Mouse (Mus musculus) 416B (cell line): ENCODE measurements around the gene Dbx1.

ENCODE experiments used
- DNase-seq: peaks from one replicate; pipeline ENCODE4 v3.0.0; 2011; ENCODE audit warnings: low read depth

Dbx1 gene

GRCm38 (mm10) chr7:49633375-49633956 lies 3.2 kb downstream of the Dbx1 start:
- DNase-seq: no peak

DNA sequence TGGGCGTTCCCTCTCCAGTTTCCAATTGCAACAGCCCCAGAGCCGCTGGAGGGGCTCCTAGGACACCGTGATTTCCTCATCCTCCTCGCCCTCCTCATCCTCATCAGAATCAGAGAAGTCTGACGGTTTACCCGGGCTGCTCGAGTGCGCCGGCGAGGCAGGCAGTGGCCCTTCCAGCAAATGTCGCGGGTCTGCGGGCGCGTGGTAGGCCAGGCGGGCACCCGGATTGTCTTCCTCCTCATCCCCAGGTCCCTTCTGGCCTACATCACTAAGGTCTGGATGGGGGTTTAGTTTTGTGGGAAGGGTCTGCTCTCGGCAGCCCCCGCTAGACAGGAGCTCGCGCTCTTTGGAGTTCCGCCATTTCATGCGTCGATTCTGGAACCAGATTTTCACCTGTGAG lies 4.3 kb downstream of the Dbx1 start:
- DNase-seq: no peak

DNA sequence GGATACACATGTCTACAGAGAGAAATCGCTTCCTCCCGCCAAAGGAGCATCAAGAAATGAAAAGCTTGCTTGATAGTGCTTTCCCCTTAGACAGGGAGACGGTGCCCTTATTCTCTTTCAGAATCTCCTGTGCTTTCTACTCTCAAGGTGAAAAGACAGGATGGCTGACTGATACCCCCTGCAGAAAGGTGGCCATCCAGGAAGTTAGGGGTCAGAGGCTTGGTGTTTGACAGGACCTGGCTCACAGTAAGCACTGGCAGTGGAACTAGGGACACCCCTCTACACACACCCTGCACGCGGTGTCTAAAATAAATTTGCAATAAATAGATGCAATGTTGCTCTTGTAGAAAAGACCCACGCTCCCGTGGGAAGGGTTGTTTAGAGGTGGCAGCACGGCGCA lies 4.8 kb downstream of the Dbx1 start:
- DNase-seq: no peak

- no peak for DNase-seq
Observed at GRCm38 (mm10) chr7:49620160-49620559, 16.5 kb downstream of the Dbx1 start.

DNA sequence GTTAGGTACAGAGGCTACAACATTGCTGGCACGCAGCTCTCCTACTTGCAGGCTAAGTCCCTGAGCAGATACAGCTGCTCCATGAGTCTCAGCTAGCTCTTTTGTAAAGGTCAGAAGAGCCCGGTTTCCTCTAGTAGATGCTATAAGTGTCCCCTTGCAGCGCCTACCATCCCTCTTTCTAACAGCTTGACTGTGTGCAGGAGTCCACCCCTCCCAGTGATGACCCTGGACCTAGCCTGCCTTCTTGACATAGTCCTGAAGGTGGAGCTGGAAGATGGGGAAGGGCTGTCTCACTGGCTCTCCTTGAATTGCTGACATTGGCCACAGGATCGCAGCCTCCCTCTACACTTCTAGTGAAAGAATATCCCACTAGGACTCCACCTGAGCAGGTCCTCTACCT lies 19.6 kb downstream of the Dbx1 start:
- DNase-seq: no peak

DNA sequence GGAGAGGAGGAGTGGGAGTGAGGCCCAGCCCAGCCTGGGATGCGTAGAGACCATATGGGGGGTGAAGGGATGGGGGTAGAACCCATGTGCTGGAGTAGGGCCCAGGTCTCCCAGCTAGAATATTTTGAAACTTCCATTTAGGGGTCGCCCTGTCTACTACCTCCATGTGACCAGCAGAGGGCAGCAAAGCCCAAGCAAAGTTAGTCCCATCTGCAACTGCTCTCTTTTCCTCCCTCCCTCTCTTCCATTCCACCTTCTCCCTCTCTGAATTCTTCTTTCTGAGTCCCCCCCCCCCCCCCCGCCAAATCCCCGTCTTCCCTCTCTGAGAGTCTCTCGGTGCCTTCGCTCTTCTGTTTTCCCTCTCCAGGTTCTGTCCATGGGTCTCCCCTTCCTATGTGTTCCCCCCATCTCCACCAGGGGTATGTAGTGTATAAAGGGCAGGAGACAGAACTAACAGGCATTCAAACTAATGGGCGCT lies 20.4 kb downstream of the Dbx1 start:
- peak; percentile 60 for DNase-seq

DNA sequence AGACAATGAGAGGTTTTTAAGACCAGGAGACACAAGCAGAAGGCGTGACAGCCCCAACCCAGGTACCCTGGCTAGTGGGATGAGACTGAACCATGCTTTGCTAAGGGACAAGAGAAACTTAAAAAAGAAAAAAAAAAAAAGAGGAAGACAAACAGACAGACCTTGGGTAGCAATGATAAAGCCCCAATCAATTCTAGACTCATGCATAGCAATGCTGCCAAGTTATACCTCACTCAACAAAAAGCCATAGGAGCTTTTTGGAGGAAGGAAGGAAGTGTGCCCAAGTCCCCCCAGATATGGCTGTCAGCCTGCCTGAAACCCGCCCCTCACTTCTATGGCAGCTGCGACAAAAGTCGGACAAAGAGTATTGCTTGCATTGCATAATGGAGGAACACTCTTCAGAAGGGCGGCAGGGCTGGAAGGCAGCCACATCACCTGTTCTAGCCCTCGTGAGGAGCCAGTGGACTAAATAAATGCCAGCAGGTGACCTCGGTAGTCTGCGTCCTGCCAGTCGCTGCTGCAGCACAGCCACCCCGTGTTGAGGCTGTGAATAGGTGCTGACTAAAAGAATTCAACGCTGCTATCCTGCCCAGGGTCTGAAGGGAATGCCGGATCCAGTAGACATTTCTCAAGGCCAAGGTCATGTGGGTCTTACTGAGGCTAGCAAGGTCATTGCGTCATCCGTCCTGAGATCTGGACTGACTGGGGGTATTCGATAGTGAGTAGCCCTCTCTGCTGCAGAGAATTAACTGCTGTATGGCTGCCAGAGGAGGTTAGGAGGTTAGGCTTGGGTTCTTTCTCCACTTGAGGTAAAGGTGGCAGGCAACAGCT lies 31.5 kb downstream of the Dbx1 start:
- no peak for DNase-seq

DNA sequence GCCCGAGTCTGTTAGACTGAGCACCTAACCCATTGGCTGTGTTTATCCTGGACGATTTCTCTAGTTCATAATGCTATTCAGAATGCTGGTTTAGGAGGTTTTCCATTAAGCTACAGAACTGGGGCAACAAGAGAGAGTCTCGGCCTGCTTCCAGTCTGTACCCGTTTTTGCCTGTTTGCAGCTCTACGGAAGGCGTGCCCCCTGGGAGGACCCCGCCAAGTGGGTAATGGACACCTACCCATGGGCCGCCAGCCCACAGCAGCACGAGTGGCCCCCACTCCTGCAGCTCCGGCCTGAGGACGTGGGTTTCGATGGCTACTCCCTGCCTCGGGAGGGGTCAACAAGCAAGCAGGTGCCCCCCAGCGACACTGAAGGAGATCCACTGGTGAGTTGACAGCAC lies 32.4 kb downstream of the Dbx1 start:
- no peak for DNase-seq

DNA sequence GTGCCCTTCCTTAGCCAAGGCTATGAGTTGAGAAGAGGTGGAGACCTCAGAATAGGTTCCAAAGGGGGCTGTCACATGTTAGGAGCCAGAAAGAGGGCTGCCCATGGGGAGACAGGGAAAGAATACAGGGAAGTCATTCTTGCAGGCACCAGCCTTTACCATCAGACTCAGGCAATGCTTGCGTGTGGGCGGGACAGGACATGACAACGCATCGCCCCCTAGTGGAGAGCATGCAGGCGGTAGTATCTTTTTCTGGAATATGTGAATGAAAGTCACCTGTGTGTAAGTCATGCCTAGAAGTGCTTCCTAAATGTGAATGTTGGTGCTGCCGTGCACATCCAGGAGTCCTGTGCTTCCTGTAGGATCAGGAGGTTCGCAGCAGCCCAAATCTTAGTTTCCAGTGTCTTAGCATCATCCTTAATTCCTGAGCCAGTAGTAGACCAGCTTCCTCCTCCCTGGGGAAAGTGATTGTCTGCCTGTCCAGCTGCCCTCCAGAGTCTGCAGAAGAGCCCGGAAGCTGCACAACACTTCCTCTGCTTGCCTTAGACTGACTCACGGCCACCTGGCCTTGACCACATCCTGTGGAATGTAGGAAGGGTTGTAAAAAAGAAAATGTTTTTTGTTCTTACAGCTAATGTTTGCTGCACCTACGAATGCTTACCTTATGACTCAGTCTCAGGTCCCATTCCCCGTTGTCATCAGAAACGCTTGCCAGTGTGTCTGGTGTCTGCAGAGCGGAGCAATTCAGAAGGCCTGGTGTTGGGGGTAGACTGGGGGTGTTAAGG lies 35.3 kb downstream of the Dbx1 start:
- DNase-seq: peak; percentile 80

DNA sequence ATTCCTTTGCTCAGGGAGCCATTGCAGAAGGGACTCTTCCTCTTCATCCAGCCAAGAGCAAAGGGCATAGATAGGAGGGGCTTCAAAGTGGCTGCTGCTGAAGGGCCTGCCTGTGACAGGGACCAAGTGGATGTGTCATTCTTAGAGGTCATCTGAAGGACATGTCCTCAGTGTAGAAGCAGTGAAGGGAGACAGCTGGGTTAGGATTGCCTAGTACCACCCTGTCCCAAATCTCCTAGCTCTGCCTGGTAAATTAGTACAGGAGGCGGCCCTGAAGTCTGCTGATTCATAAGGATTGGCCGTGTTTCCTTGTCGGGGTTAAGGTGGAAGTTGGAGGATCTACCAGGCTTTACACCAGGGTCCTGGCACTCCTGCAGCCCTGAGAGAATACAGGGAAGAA lies 36.7 kb downstream of the Dbx1 start:
- no peak for DNase-seq

- no peak for DNase-seq
Observed at GRCm38 (mm10) chr7:49598225-49598624, 38.4 kb downstream of the Dbx1 start.

DNA sequence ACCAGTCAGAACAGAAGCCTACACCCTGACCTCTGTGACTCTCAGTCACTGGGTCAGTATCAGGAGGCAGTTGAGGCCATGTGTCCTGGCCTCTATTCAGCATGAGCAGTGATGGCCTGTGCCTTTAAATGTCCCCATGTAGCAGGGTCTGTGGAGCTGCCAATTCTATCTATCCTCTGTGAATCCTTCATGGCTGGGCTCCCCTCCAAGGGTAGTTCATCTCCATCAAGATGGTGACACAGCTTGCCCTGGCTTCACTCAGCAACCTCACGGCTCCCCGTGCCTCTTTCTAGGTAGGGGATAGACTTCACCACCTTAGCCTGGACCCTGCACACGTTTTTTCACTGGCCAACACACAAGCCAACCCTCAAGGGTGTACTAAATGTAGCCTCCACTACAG lies 38.9 kb downstream of the Dbx1 start:
- DNase-seq: no peak

DNA sequence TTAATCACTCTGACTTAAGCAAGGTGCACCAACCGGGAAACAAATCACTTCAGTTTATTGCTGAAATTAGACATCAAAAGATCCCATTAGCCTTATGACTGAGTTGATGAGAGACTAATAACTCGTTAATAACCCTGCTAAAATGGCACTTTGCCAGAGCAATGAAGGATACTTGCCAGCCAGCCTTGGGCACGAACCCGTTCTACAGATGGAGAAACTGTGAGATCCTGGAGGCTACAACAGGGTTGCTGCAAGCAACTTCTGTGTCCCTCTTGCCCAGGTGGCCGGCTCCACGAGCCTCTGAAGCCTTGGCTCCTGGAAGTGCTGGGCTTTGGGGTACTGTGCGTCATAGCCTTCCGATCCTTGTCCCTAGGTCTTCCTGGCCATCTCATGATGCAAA lies 47.0 kb downstream of the Dbx1 start:
- no peak for DNase-seq

- DNase-seq: no peak
Observed at GRCm38 (mm10) chr7:49586530-49587120, 50.0 kb downstream of the Dbx1 start.

GRCm38 (mm10) chr7:49583176-49583575 lies 53.5 kb downstream of the Dbx1 start:
- DNase-seq: no peak

- no peak for DNase-seq
Observed at GRCm38 (mm10) chr7:49582551-49582950, 54.1 kb downstream of the Dbx1 start.

DNA sequence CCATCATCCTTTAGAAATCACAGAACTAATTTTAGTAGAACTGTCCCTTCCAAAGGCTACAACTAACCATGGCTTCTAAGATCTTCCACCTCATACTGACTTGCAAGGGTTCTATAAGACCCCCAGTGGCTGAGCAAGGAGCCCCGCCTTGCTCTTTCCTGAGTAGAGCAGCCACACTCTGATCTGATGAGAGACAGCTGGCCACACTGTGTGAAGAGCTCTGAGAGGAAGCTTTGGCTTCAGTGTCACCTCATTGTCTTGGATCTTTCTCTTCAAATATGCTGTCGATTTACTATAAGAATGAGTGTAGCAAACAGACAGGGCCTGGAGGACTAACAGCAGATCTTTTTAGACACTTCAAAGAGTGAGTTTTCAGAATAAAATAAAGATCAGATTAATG lies 54.7 kb downstream of the Dbx1 start:
- no peak for DNase-seq
